Mouse (Mus musculus) thymus, adult 2 months (tissue): Measurements from ENCODE around the gene Ifnar1. TPM values are rescaled to one million over a fixed set of nuclear protein-coding genes. Genes with fewer than 3 reads are reported as not detected.
A peak's percentile ranks its signal among the peaks of the same experiment; 100 is the strongest.

ENCODE experiments used
- DNase-seq: peaks from one replicate; pipeline ENCODE4 v3.0.0; 2021
- H3K27ac ChIP-seq: fragments of 200-500 bp; 2 replicates; pipeline ENCODE4 v1.5.1; 2012; ENCODE audit warnings: low read length, control low read depth; ENCODE audit not compliant: control insufficient read depth, insufficient read depth
- H3K27me3 ChIP-seq: fragments of 200-500 bp; 2 replicates; pipeline ENCODE4 v1.6.1; 2012; ENCODE audit warnings: mild to moderate bottlenecking, low read length, moderate library complexity, mixed read lengths; ENCODE audit not compliant: control insufficient read depth, insufficient read depth
- H3K36me3 ChIP-seq: fragments of 200-500 bp; 2 replicates; pipeline ENCODE4 v1.6.1; 2012; ENCODE audit warnings: mild to moderate bottlenecking, low read length, moderate library complexity; ENCODE audit not compliant: control insufficient read depth, insufficient read depth
- H3K4me1 ChIP-seq: fragments of 200-500 bp; replicated peaks from 2 replicates; pipeline ENCODE4 v1.6.1; 2012; ENCODE audit warnings: low read length; ENCODE audit not compliant: control insufficient read depth, insufficient read depth
- H3K4me3 ChIP-seq: fragments of 200-500 bp; 2 replicates; pipeline ENCODE4 v1.5.1; 2012; ENCODE audit warnings: mild to moderate bottlenecking, low read length, control low read depth, moderate library complexity; ENCODE audit not compliant: control insufficient read depth, insufficient read depth
- CTCF ChIP-seq: fragments of 200-500 bp; IDR thresholded peaks from 2 replicates; pipeline ENCODE4 v1.5.1; 2012; ENCODE audit warnings: mild to moderate bottlenecking, control low read depth, low read length, moderate library complexity, borderline replicate concordance; ENCODE audit not compliant: control insufficient read depth, poor library complexity, insufficient read depth; ENCODE audit errors: extremely low read depth
- POLR2A ChIP-seq: fragments of 200-500 bp; IDR thresholded peaks from 2 replicates; pipeline ENCODE4 v1.6.1; 2012; ENCODE audit warnings: mild to moderate bottlenecking, low read length, control low read depth, moderate library complexity; ENCODE audit not compliant: control insufficient read depth, poor library complexity, insufficient read depth; ENCODE audit errors: extremely low read depth
- WGBS: fragments of 180-500 bp; shearing (Covaris S2); methylation state at CpG from one replicate; pipeline ENCODE4 v1.1.7; 2018; 5-methylcytosine and 5-hydroxymethylcytosine counted together
- polyA plus RNA-seq: library from polyadenylated mRNA; depleted of rRNA; stranded (reverse); fragments of >200 nt; gene quantifications from 2 replicates; pipeline ENCODE4 v1.2.3, GENCODE M21; 2012

Gene Ifnar1
- polyA plus RNA-seq, 1 experiment = 47.0 TPM

GRCm38 (mm10) chr16:91475753-91476152, 9.3 kb upstream of the Ifnar1 start:
- WGBS = 65% methylated on average over 7 of the region's 7 CpGs
- Histone ChIP-seq H3K4me1 (peaks cover 3% of the 10 kb centered on the region), H3K36me3 (no peaks in the 10 kb centered on the region), H3K27me3 (no peaks in the 10 kb centered on the region), H3K27ac (peak overlapping the region; percentile 56), H3K4me3 (no peak overlapping the region)
- TF ChIP-seq POLR2A (no peak), CTCF (no peak)
- DNase-seq = no peak

GRCm38 (mm10) chr16:91478067-91478466, 7.0 kb upstream of the Ifnar1 start:
- Histone ChIP-seq H3K4me1 (no peaks in the 10 kb centered on the region; the same call in none of the 2 replicates), H3K27ac (no peak overlapping the region), H3K4me3 (no peak overlapping the region), H3K36me3 (no peaks in the 10 kb centered on the region), H3K27me3 (no peaks in the 10 kb centered on the region)
- no peak for DNase-seq
- WGBS = 88% methylated on average over 1 of the region's 1 CpGs
- TF ChIP-seq POLR2A = no peak
- no peak for TF ChIP-seq CTCF

GRCm38 (mm10) chr16:91480517-91480916, 4.5 kb upstream of the Ifnar1 start:
- Histone ChIP-seq H3K27me3 (no peaks in the 10 kb centered on the region), H3K4me1 (no peaks in the 10 kb centered on the region; the same call in none of the 2 replicates), H3K36me3 (no peaks in the 10 kb centered on the region), H3K4me3 (no peak overlapping the region), H3K27ac (no peak overlapping the region)
- no peak for DNase-seq
- TF ChIP-seq CTCF = no peak
- TF ChIP-seq POLR2A = no peak

DNA sequence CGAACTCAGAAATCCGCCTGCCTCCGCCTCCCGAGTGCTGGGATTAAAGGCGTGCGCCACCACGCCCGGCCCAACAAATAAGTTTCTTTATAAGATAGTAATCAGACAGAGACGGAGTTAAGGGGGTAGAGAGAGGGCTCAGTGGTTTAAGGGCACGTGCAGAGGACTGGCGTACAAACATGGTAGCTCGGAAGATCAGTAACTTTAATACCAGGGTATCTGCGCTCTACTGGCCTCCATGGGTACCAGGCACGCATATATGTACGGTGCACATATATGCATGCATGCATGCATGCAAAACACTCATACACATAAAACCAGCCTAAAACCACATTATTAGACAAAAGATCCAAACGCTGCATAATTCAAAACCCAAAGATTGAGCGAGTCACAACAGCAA, 651 bp upstream of the Ifnar1 start:
- H3K27me3 ChIP-seq = no peaks in the 10 kb centered on the region
- H3K4me3 ChIP-seq = peak overlapping the region; percentile 86
- peak overlapping the region; percentile 60 for H3K27ac ChIP-seq
- peaks cover 11% of the 10 kb centered on the region for H3K4me1 ChIP-seq
- TF ChIP-seq CTCF = no peak
- TF ChIP-seq POLR2A = no peak
- WGBS = 60% methylated on average over 17 of the region's 17 CpGs
- no peak for DNase-seq
- H3K36me3 ChIP-seq = no peaks in the 10 kb centered on the region

DNA sequence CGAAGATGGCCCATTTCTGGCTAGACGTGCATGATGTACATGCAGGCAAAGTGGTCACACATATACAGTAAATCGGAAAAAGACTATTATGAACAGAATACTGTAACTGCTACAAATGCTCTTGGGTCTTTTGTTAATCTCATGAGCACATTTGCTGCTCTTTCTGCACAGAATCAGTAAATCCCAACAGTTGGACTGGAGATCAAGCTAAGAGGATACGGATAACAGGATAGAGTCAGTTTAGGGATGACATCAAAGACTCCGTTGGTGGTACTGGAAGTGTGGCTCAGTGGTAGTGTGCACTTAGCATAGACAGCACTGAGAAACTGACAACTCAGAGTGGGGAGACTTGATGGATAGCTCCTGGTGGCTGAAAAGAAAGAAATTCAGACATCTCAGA, 803 bp downstream of the Ifnar1 start:
- Histone ChIP-seq H3K4me1 (peaks cover 15% of the 10 kb centered on the region), H3K27me3 (no peaks in the 10 kb centered on the region), H3K4me3 (no peak overlapping the region; the same call in 1 of the 2 replicates), H3K36me3 (peaks cover 11% of the 10 kb centered on the region; the same call in 1 of the 2 replicates), H3K27ac (no peak overlapping the region)
- 27% methylated on average over 5 of the region's 5 CpGs for WGBS
- DNase-seq = no peak
- no peak for TF ChIP-seq POLR2A
- no peak for TF ChIP-seq CTCF

DNA sequence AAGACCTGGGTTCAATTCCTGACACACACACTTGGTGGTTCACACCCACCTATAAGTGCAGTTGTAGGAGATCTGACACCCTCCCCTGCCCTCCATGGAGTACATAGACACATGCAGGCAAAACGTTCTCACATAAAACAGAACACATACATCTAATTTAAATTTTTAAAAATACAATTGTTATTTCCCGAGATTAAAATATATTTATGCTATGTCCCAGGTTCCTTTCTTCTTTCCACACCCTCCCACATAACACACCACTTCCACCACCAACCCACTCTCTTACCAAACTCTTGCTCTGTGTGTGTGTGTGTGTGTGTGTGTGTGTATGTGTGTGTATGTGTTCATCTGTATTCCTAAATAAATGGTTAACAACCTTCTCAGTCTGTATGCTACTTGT, 3.0 kb downstream of the Ifnar1 start:
- TF ChIP-seq CTCF (no peak), POLR2A (no peak)
- no peak overlapping the region for H3K4me3 ChIP-seq
- peaks cover 15% of the 10 kb centered on the region for H3K4me1 ChIP-seq

DNA sequence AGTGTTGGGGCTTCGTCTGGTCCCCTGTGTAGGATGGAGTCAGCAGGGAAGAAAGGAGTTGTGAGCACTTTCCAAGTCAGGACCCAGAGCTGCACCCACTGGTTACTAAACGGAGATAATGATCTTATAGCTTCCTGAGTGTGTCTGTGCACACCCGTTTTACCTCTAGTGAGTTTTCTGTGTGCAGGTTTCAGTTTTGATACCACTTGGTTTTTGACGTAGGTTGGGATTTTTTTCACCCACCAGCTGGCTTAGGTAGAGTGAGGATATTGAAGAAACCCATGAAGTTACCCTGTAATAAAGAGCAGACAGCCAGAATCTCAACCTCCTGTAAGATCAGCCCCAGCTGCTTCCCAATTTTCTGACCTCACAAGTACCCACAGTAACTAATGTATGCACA, 5.9 kb downstream of the Ifnar1 start:
- 13% methylated on average over 4 of the region's 4 CpGs for WGBS
- no peak for DNase-seq
- no peaks in the 10 kb centered on the region for H3K27me3 ChIP-seq
- peaks cover 58% of the 10 kb centered on the region for H3K36me3 ChIP-seq
- TF ChIP-seq CTCF (no peak), POLR2A (no peak)
- peak overlapping the region; percentile 46 for H3K27ac ChIP-seq
- peaks cover 15% of the 10 kb centered on the region for H3K4me1 ChIP-seq
- no peak overlapping the region for H3K4me3 ChIP-seq

More for the DNA sequence above, 3.0 kb downstream of the Ifnar1 start:
- Histone ChIP-seq H3K27me3 (no peaks in the 10 kb centered on the region), H3K27ac (no peak overlapping the region), H3K36me3 (peaks cover 30% of the 10 kb centered on the region)
- 81% methylated on average over 2 of the region's 2 CpGs for WGBS
- DNase-seq = no peak
